Mouse (Mus musculus): ENCODE measurements at regions not wholly inside any gene's neighbourhood (a gene's known extent, or its start where the extent isn't known, plus 50 kb on each side); places are given as distances from the start of the nearest gene placed in this dataset.

DNA sequence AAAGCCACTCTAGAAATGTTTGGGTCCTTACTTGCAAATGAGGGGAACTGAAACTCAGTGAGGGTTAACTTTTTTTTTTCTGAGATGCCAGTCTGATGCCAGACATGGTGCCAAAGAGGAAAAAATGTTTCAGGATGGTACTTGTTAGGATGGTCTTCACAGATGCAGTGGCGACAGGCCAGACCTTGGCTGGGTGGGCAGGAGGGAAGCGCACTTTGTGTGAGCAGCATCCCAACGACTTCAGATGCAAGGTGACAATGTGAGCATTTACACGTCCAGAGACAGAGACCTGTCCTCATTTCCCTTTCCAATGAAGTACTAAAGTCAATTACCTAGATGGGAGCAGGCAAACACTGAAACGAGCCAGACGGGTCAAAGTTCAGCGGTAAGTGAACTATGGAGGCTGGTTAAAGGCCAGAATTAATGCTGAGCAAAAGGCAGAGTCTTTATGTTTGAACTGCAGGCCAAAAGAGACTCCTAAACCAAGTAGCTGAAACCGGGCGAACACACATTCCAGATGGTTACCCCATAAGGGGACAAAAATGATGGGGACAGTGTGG lies 213.7 kb upstream of the Ccdc122 start:
- no peak for DNase-seq (ENCODE audit: low spot score in 2 of 2)

DNA sequence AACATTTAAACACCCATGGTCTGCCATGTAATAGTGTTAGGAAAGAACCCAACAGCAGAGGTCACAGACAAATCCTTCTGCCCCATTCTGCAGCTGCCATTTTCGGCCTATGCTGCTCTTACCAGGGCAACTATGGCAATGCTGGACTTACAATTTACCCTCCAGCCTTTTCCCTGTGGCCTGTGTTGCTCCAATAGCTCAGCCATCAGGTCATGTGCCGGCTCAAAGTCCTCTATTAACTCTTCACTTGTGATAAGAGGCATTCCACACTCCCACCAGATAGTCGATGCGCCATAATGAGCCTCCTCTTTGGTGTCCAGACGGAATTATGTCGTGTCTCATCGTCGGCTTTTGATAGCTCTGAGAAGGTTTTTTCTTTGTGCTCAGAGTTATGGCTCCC lies 214.7 kb upstream of the Ccdc122 start:
- DNase-seq (ENCODE audit: low spot score in 2 of 2) = no peak

DNA sequence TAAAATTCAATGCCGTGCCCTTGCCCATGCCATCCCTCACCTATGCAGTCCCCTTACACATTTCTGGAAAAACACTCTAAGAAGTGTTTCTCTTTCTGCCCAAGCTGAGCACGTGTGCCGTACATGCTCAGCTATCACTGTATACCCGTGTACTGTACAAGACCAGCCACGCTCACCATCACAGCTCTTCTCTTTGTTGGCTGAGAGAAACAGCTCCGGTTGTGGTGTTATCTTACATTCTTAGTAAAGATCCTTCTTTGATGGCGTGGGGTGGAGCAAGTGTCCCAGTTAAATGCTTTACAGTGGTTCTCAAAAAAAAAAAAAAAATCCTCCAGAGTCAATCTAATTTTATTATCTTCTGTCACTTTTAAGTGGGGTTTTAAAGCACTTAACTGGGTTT lies 215.1 kb upstream of the Ccdc122 start:
- no peak for DNase-seq (ENCODE audit: low spot score in 2 of 2)

DNA sequence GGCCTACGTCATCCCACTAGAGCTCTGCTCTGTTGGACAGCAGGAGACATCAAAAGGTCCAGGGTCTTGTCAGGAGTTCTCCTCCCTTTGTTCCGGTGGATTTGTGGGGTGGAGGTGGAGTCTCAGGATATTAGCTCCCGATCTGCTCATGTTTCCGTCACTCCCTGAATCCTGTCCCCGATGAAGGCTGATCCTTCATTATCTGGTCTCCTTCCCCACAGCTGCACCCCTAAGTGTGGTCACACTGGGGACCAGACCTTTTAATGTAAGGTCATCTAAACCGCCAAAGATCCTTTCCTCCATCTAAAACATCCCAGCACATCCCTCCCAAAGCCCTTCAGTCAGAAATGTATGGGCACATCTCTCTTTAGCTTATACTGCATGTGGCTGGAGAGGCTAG lies 215.6 kb upstream of the Ccdc122 start:
- DNase-seq (ENCODE audit: low spot score in 2 of 2) = no peak

DNA sequence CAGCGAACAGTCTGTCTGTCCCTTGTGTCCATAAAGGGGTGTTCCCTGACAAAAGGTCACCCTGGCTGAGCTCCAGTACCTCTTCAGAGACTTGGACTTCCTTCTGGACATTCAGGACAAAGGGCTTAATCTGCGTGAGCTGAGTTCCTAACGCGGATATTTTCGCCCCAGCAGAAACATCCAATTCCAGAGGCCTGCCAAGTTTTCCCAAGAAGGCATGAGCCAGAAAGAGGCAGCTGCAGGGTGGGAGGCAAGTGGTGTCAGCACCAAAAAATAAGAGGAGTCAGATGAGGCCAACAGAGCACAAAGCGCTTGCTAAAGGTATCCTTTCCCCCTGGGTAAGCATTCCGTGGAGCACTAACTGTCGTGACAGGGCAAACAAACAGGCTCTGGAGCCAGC lies 216.9 kb upstream of the Ccdc122 start:
- DNase-seq (ENCODE audit: low spot score in 2 of 2) = peak; percentile 51 to 84

DNA sequence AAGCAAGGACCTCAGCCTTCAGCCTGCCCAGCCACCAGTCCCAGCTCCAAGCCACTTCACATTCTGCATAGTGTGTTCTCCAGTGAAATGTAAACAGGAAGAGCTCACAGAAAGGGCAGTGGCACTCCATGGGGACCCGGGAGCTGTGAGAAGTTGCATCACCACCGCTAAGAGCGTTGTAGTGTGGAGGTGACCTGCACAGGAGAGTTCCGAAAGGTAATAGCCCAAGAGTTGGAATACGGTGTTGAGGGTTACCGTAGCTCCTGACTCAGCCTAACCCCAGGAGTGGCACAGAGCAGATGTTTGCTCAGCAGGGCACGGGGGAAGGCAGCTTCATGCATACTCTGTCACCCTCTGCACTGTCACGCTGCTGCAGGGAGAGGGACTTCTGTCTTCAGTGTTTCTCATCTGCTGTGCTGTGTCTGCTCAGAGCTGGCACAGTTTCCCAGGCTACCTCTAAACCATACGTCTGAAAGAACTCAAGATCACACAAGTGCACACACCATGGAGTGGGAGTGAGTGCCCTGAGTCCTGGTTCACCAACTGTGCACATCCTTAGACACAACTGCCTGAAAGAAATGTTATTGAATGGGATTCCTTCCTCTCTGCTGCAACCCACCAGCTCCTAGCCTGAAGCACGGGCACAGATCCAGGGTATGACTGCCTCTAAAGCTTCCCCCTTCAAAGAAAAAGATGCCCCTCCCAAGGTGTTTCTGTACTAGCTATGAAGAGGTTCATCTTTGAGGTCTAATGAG lies 218.1 kb upstream of the Ccdc122 start:
- no peak for DNase-seq (ENCODE audit: low spot score in 2 of 2)

DNA sequence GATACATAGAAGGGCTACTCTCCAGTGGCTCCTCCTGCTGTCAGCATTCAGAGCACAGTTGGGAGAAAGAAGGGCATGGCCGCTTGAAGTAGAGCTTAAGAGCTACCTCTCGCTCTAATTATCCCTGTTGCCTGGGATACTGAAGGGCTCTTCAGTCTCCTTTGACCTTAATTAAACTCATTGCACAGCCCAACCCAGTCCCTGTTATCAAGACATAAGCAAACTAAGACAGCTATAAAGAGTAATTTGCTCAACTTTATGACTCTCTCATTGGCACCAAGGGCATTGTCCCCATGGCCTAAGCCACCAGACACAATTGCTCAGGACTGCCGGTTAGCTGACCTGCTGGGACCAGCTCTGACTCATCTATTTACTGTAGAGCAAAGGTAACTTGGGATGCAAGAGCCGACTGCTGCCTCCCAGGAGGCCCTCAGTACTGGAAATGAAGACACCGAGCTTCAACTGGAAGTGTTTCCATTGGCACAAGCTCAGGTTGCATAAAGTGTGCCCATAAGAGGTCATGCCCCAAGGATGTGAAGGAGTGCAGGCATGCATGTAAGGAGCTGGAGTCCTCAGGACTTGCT lies 219.3 kb upstream of the Ccdc122 start:
- no peak for DNase-seq (ENCODE audit: low spot score in 2 of 2)

DNA sequence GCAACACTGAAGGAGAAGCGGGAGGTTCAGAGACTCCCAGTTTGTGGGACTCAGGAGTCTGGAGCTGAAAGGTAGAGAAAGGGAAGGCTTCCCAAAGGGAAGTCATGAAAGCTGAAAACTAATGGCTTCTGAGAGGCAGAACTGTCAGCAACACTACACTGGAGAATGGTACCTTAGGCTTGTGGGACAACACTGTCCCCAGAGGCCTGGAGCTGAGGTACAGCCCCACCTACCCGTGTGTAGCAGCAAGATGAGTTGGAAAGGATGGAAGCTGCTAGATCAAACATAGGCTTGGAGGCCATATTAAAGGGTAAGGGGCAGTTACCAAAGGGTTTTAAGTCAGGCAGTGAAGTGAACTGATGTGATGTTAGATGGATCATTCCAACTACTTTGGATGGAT lies 219.9 kb upstream of the Ccdc122 start:
- no peak for DNase-seq (ENCODE audit: low spot score in 2 of 2)

DNA sequence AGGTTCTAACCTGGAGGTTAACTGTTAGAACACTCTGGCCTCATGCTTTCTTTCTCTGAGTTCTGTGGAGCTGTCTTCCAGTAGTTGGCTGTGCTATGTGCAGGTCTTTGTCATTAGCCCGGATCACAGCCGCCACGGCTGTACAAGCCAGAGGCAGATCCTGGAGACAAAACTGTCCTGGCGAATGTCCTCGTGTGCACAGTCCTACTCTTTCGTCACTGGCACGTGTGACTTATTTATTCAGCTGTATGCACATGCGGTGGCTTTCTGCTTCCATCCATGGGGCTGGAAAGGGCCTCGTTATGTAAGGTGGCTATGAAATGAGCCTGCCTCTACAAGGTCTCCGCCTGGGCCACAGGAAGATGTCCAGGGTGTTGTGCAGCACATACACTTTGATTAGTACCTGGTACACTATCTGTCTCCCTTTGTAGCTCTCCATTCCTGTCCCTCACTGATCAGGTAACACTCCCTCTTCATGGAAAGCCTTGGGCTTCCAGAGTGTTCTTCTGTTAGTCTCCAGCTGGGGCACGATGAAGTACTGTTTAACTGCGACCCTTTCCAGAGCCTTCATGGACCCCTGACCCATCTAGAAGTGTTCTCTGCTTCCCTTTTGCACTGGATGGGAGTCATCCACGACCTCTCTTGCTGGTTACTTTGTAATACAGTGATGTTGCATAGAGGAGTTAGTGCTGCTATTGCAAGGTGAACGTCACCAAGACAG lies 224.3 kb upstream of the Ccdc122 start:
- no peak for DNase-seq (ENCODE audit: low spot score in 2 of 2)

DNA sequence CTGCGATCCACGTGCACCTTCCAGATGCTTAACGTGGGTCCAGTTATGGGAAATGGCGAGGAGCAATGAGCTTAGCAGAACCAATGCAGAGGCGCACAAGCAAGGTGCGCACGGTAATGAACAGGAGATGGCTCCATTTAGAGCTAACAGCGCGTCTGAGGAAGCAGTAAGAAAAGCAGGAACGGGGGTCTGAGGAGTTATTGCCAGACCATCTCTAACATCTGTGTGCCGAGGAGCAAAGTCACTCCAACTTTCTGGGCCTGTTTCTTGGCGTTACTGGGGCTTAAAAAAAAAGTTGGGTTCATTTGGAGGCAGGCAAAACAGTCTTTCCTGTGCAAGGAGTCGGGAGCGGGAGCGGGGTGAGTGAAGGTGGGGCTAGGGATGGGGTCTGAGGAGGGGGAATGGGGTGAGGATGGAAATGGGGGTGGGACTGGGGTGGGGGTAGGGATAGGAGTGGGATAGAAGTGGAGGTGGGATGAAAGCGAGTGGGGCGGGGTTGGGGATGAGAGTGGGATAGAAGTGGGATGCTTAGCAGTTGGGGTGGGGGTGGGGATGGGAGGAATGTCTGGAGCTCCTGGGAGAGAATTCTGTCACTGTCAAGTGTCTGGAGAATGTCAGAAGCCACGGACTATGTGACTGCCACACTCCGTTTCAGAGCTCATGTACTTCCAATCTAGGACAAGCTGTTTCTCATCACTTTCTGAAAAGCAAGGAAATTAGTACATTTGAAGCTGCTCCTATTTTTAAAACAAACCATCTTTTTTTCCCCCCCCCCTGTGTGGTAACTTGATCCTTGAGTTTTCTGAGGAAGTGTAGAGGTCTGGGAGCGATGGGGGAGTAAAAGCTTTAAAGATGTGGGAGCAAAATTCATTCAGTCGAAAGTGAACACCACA lies 225.6 kb upstream of the Ccdc122 start:
- no peak for DNase-seq (ENCODE audit: low spot score in 2 of 2)

DNA sequence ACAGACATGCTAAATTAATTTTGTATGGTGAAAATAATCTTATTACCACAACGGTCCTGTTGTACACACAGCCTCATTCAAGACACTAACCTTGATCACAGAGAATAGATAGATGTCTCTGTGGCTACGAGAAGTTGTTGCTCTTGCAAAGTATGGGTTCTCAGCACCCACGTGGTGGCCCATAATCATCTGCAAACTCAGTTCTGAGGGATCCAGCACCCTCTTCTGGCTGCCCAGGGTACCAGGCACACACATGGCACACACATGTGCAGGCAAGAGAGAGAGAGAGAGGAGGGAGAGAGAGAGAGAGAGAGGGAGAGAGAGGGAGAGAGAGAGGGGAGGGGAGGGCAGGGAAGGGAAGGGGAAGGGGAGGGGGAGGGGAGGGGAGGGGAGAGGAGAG lies 226.5 kb upstream of the Ccdc122 start:
- DNase-seq (ENCODE audit: low spot score in 2 of 2) = no peak

DNA sequence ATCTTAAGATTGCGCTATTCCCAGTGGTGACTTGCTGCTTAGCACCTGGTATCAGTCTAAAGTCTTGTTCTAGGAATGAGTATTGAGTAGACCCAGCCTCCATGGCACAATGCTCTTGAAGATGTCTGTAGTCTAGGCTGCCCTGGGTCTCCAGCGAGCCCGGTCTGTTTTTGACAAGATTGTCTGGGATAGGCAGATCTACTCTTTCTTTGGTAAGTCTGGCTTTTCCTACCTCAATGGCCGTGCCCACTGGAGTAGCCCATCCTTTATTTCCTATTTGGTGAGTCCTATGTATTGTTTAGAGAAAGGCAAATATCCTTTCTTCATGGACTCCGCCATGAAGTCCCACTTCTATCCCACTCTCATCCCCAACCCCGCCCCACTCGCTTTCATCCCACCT lies 227.2 kb upstream of the Ccdc122 start:
- DNase-seq (ENCODE audit: low spot score in 2 of 2) = no peak

DNA sequence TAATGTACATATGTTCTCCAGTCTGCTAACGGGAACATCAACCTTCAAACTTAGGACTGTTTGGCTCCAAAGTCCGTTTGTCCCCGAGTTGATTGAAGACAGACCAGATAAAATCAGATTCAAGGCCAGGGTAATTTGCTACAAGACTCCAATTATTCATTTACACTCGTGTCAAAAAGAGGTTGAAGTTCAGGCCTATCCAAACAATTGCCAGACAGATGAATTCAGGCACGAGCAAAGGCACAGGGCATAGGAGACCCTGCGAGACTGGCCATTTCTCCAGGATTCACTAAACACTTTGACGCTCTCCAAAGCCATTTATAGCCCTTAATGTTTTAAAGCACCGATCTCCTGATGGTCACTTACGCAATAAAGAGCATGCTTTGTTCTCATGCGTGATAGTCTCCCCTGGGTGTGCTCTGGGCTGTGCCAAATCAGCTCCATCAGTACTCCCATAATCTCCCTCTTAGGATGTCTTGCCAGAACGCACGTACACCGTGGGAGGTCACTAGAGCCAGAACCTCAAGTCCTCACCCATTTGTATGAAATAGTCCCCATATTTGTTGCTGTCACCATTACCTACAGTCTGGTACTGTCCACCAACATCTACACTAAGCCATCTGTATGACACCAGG lies 231.3 kb upstream of the Ccdc122 start:
- DNase-seq (ENCODE audit: low spot score in 2 of 2) = no peak

DNA sequence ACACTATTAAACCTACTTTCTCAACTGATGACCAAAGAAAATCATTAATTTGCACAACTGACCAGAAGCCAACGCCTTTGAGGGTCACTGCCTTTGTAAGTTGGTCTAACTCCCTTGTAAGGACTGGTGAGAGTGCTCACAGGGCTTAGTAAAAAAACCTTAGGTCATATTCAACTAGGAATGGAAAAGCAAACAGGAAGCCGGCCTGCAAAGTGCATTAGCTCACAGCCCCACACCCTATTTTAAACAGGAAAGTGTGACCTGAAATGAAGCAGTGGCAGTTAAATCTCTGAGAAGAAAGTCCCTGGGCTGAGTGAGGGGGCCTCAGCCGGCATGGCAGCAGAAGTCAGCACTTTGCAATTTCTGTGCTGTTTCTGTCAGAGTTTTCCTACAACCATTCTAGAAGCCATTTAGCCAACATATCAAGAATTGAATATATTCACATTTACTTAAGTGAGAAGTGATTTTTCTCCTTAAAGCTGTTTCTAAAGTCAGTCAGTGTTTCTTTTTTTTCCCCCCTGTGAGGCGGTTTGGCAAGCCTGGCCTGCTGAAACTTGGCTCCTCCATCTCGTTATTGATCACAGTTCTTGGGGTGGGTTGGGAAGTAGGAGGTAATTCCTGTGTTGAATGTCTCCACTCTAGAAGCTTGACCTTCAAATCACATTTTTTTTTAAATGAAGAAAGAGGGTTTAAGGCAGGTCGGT lies 232.0 kb upstream of the Ccdc122 start:
- no peak for DNase-seq (ENCODE audit: low spot score in 2 of 2)

DNA sequence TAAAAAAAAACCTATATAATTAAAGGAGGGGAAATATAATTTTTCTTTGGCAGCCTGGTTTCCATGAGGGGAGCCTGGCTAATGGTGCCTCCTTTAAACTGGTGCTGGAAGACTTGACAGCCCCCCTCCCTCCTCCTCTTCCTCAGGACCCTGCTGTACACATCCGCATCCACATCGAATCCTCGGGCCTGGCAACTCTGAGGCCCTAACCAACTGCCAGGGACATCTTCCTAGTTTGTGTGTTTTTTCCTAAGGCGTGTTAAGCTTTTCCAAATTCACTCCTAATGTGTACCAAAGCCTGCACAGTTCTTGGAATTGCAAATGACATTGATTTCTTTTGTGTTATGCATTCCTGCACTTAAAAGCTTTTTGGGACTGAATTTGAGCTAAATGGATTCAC lies 236.4 kb upstream of the Ccdc122 start:
- DNase-seq (ENCODE audit: low spot score in 2 of 2) = no peak

DNA sequence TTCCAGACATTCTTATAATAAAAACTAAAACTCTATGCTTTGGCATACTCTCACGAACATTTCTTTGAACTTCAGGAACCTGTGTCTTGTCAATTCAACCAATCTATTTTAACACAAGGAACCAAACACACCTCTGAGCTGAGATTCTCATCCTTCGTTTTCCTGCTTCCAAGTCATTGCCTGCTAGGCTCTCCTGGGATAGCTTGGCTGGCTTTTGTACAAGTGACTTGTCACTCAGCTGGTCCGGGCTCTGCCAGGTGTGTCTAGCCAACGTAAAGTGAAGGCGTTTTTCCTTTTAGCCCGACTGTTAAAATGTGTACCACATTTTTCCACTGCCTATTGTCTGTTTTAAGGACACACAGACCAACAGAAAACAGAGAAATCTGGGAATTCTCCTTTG lies 236.8 kb upstream of the Ccdc122 start:
- DNase-seq (ENCODE audit: low spot score in 2 of 2) = no peak

DNA sequence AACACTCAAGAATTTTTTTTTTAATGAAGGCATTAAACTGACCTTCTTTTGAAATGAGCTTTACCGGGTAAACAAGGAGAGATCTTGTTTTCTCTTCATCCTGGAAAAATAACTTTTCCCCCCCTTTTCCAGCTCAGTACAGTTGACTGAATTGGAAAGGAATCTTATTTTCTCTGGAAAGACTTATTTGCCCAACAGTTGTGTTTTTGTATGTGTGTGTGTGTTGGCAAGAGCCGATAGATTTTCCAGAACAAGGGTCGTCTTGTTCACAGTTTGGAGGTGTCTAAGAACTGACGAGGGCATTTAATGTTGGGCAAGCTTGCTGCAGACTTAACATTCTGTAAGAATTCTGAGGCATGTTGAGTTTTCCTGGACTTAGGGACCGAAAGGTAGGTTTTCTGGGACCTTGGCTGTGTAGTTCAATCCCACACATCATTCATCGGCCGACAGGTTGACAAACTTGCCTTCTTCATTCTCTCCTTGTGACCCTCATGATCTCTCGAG lies 237.6 kb upstream of the Ccdc122 start:
- DNase-seq (ENCODE audit: low spot score in 2 of 2) = no peak

DNA sequence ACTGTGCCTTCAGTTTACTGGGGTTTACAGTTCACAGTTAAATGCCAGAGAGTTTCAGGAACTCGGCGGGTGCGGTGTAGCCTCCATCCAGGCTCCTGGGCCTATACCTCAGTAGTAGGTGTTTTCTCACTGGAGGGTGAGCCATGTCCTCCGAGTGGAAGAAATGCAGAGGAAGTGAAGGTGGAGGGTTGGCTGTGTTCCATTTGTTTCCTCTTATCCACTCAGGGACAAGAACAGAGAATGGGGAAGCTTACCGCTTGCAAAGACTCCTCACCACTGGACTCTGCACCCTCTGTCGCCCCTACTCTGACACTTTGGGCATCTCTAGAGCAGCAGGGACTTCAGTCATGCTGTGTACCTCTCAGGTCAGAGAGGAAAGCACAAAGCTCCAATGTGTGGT lies 238.1 kb upstream of the Ccdc122 start:
- DNase-seq (ENCODE audit: low spot score in 2 of 2) = no peak

DNA sequence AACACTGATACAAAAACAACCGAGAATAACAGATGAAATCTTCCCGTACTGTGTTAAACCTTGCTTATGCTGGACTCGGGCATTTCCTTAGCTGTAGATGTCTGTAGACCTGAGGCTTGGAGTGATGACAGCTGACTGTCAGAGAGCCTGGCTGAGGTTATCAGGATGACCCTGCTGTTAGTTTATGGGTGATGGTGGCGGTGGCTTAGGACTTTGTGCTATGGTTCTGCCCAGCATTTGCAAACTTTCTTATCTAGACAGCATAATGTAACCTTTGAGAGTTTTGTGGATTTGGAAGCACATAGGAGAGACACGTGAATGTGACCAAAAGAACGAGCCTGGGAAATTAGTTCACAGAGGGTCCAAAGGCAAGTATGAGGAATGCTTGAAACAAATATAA lies 239.1 kb upstream of the Ccdc122 start:
- DNase-seq (ENCODE audit: low spot score in 2 of 2) = no peak
